Mouse (Mus musculus) frontal cortex, postnatal 36 days (tissue): ENCODE measurements around the gene Prp2.
"Not testable (repeated sequence)": the region's sequence is repeated elsewhere in the genome, so short reads cannot be mapped to it uniquely, and the experiment has no call there.

Source experiments
- DNase-seq, 2 experiments: peaks; one replicate each; pipeline ENCODE4 v3.0.0; 2022; ENCODE audit warnings: low spot score in 2 of 2

Prp2 gene

DNA sequence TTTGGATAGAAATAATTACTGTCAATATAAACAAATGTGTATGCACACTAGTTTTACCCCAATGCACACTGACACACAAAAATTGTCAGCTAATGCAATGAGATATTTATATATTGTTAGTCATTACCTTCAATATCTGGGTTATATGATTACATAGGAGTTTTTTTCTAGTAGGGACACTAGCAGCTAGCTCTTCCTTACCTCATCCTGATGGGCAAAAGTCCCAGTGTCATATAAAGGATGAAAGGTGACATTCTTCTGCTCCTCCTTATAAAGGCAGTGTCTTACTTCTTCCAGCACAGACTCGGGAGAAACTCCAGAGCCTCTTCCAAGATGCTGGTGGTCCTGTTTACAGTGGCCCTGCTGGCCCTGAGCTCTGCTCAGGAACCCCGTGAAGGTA is at the start of gene Prp2:
Prp2 (plus strand) TSS at position 301 of the 400 bp plus-strand sequence.
- not testable (repeated sequence) for DNase-seq

DNA sequence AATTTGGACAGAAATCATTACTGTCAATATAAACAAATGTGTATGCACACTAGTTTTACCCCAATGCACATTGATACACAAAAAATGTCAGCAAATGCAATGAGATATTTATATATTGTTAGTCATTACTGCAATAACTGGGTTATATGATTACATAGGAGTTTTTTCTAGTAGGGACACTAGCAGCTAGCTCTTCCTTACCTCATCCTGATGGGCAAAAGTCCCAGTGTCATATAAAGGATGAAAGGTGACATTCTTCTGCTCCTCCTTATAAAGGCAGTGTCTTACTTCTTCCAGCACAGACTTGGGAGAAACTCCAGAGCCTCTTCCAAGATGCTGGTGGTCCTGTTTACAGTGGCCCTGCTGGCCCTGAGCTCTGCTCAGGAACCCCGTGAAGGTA is 26.2 kb upstream of the Prp2 start, which contains the start of gene Prh1:
Prh1 (plus strand) TSS at position 301 of the 400 bp plus-strand sequence.
- not testable (repeated sequence) for DNase-seq

DNA sequence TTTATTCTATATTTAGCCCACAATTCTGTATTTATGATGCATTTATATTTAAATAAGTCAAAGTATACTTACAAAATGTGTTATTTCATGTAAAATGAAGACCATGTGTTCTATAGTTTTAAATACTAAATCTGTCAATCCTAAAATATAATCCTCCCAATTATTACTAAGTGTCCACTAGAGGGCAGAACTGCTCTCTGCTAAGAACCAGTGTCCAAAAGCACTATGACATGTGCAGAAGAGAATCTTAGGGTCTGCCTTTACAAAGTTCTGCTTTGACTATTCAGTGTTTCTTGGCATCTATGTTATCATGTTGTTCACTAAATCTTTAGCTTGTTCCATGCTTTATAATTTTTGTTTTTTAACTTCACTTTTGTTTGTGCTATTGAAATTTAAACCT is 53.7 kb downstream of the Prp2 start:
- DNase-seq, result no peak
